Mouse (Mus musculus): ENCODE measurements around the gene Cib4. TPM values are rescaled to one million over a fixed set of nuclear protein-coding genes. Genes with fewer than 3 reads are reported as not detected.

The Cib4 gene
- polyA plus RNA-seq, 1 experiment: not detected

DNA sequence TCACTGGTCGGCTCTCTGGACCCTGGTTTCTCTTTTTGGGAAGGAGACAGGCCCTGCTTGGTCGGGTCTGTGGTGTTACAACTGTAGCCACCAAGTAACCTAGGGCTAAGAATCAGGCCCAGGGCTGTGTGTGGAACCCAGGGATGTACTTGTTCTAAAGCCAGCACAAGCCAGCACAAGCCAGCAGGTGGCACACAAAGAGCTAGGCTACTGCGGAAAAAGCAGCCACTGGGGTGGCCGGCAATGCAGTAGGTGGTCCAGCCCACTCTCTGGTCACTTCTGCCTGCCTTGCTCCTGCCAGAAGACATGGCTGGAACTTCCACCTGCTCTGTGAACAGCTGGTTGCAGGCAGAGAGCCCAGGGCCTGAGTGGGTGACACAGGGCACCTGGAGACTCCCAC, 85.5 kb downstream of the Cib4 start:
- no peak for DNase-seq (ENCODE audit: extremely low spot score in 1 of 2, low spot score in 1 of 2)

DNA sequence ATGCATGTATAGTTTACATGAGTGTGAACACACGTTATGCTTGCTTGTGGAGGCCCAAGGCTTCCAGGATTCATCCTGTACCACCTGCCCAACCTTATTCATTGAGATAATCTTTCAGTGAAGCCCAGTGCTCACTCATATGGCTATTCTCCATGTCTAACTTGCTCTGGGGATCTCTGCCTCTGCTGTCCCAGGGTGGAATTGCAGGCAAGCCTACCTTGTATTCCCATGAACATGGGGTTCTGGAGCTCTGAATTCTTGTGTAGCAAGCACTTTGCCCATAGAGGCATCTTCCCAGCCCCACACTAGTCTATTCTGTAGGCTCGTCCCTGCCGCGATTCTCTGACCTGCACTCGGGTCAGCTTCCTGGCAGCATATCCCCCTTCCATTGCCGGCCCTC, 89.6 kb downstream of the Cib4 start:
- DNase-seq (ENCODE audit: extremely low spot score in 1 of 2, low spot score in 1 of 2): peak in 1 of 2 experiments; percentile 60

GRCm38 (mm10) chr5:30444327-30444895, 101.2 kb downstream of the Cib4 start:
- no peak for DNase-seq (ENCODE audit: extremely low spot score in 1 of 2, low spot score in 1 of 2)

DNA sequence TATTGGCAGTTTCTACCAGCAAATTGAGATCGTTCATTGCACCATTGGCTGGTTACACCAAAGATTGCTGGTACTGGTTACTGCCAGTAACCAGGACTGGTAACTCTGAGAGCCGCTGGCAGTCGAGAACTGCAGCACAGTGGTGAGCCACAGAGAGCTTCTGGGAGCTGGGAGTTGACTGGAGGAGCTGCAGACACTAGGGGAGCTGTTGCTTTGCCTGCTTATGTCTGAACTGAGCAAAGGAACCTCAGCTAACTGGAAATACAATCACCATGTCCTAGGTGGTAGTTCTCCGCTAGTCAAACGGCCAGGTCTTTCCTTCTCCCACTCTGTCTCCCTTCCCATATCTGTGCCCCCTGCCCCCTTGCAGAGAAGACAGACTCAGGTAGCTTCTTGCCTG, 103.4 kb downstream of the Cib4 start:
- DNase-seq (ENCODE audit: extremely low spot score in 1 of 2, low spot score in 1 of 2): peak in 1 of 2 experiments; percentile 36

GRCm38 (mm10) chr5:30440308-30440906, 105.2 kb downstream of the Cib4 start:
- DNase-seq (ENCODE audit: extremely low spot score in 1 of 2, low spot score in 1 of 2): no peak

DNA sequence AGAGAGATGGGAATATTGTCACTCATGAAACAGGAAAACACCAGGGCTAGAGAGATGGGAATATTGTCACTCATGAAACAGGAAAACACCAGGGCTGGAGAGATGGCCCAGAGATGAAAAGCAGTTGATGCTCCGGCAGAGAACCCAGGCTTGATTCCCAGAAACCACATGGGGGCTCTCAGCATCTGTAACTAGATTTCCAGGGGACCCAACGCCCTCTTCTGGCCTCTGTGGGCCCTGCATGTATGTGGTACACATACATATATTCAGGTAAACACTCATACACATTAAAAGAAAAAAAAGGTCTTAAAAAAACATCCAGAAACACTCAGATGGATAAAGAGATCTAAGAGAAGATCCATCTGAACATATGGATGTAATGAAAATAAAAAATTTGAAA, 106.7 kb downstream of the Cib4 start:
- DNase-seq (ENCODE audit: extremely low spot score in 1 of 2, low spot score in 1 of 2): no peak

Other genes with a start within 250 kb of the Cib4 start
- 12.0 and 12.6 TPM in 2 replicates for gene Otof, start 83.9 kb downstream of the Cib4 start, polyA plus RNA-seq (2012; rRNA removed)
- not detected in 2 replicates for gene 1700001C02Rik, start 79.8 kb downstream of the Cib4 start, polyA plus RNA-seq (2012; rRNA removed)
- 18.0 and 23.1 TPM in 2 replicates for gene Kcnk3, start 42.3 kb upstream of the Cib4 start, polyA plus RNA-seq (2012; rRNA removed)
- gene Slc35f6, start 102.1 kb upstream of the Cib4 start, polyA plus RNA-seq (2012; rRNA removed): 56.5 and 56.9 TPM in 2 replicates
- gene Cenpa, start 120.9 kb upstream of the Cib4 start, polyA plus RNA-seq (2012; rRNA removed): 3.5 and 4.3 TPM in 2 replicates
- gene Dpysl5, start 165.7 kb upstream of the Cib4 start, polyA plus RNA-seq (2012; rRNA removed): 39.6 and 40.3 TPM in 2 replicates

All from frontal cortex, adult 2 months (tissue).